Mouse (Mus musculus): ENCODE data around the gene S100pbp. TPM values are rescaled to one million over a fixed set of nuclear protein-coding genes. Genes with fewer than 3 reads are reported as not detected.

The S100pbp gene
- polyA plus RNA-seq, 1 experiment from 2014 or later = 10.8 TPM

DNA sequence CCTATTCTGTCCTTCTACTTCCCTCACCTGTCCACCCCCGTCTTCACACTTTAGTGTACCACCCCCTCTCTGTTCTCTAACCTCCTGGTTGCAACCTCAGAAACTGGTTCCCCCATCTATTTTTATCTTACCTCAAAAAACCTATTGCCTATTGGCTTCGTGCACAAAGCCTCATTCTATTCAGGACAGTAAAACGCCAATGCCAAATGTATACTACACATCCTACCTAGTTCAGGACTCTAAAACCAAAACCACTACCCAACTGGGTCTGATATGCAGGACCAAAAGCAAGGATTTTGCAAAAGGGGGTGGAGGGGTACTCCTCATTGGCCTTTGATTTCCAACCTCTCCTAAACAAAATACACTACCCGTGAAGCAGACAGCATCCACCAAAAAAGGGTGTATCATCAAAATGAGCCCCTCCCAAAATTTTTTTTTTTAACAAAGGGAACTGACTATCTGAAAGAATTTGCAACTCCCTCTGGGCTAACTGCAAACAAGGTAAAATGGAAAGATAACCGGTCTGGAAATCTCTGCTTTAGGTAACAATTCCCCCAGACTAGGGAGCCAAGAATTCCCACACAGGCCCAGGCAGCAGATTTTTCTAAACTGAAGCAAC lies 1.4 kb downstream of the S100pbp start:
- Histone ChIP-seq H3K9me3 (replicated peaks) (no peaks in the 10 kb centered on the region), H3K36me3 (no peaks in the 10 kb centered on the region), H3K27me3 (no peaks in the 10 kb centered on the region), H3K27ac (peak overlapping the region; percentile 93; the same call in 1 of the 2 replicates), H3K9ac (peak overlapping the region; percentile 78), H3K4me3 (peak overlapping the region; percentile 66), H3K4me1 (replicated peaks) (peaks cover 24% of the 10 kb centered on the region), H3K4me2 (peak overlapping the region; percentile 82)
- no peak for ATAC-seq (replicated peaks; ENCODE audit: insufficient number of reproducible peaks, insufficient read depth, low FRiP score, low read depth)
- WGBS = 41% methylated on average over 5 of the region's 5 CpGs

DNA sequence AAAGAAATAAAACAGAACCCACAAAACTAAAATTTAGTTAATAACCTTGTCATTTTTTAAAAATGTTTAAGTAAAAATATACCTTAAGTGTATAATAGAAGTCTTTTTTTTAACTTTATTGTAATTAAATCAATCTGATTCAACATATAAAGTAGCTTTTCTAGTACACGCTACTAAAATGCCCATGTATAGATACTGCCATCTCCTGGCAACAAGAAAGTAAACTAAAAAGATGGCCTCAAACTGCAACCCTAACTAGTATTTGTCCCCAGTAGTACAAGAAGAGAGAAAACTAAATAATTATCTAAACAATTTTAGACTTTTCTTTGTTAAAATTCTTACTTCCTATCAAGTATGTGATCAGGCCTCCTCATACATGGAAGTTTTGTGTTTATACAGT lies 10.0 kb downstream of the S100pbp start:
- H3K4me2 ChIP-seq = no peak overlapping the region
- no peak for ATAC-seq (replicated peaks; ENCODE audit: insufficient number of reproducible peaks, insufficient read depth, low FRiP score, low read depth)
- H3K27ac ChIP-seq = no peak overlapping the region
- no peak overlapping the region for H3K4me3 ChIP-seq
- H3K27me3 ChIP-seq = no peaks in the 10 kb centered on the region
- WGBS = 65% methylated on average over 1 of the region's 1 CpGs
- peaks cover 40% of the 10 kb centered on the region for H3K36me3 ChIP-seq
- no peaks in the 10 kb centered on the region for H3K9me3 ChIP-seq (replicated peaks)
- H3K9ac ChIP-seq = no peak overlapping the region
- no peaks in the 10 kb centered on the region for H3K4me1 ChIP-seq (replicated peaks)

DNA sequence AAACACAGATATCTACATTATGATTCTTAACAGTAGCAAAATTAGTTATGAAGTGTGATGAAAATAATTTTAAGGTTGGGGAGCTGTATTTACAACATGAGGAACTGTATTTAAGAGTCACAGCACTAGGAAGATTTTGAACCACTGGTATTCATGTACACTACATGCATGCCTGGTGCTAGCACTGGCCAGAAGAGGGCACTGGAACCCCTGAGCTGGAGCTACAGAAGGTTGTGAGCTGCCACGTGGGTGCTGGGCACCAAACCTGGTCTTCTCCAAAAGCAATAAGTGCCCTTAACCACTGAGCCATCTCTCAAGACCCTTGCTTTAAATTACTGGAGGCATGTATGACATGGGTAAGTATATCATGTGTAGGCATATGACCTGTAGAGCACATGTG lies 17.0 kb downstream of the S100pbp start:
- Histone ChIP-seq H3K27me3 (no peaks in the 10 kb centered on the region), H3K4me2 (no peak overlapping the region), H3K4me1 (replicated peaks) (no peaks in the 10 kb centered on the region), H3K9me3 (replicated peaks) (no peaks in the 10 kb centered on the region), H3K36me3 (peaks cover 63% of the 10 kb centered on the region), H3K27ac (no peak overlapping the region), H3K4me3 (no peak overlapping the region), H3K9ac (no peak overlapping the region)
- ATAC-seq (replicated peaks; ENCODE audit: insufficient number of reproducible peaks, insufficient read depth, low FRiP score, low read depth) = no peak
- 75% methylated on average over 1 of the region's 1 CpGs for WGBS

DNA sequence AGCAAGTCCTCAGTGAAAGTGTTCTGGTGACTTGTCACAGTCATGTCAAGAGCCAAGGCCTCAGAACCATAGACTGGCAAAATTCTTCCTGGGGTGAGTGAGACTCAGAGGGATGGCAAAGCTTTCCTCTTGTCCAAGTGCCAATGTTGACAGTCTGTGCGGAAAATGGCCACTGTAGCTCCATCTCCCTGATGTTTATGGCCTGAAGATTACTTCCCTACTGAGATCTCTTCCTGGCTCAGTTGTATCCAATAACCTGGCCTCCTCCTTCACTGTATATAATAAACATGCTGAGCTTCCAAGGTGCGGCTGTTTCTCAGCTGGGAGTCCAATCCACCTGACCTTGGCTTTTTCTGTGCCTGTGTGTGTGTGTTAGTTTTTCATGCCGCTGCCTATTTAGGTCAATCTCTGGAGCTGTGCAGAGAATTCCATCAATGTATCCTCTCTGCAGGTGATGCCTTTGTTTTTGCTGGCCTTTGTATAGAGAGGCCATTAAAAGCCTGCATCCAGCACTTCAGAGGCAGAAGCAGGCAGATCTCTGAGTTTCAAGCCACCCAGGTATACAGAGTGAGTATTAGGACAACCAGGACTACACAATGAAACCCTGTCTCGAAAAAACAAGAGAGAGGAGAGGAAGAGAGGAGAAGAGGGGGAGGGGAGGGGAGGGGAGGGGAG lies 27.8 kb downstream of the S100pbp start:
- Histone ChIP-seq H3K27me3 (no peaks in the 10 kb centered on the region), H3K36me3 (peaks cover 31% of the 10 kb centered on the region), H3K4me1 (replicated peaks) (peaks cover 11% of the 10 kb centered on the region; the same call in 1 of the 2 replicates), H3K9ac (no peak overlapping the region), H3K9me3 (replicated peaks) (no peaks in the 10 kb centered on the region), H3K4me3 (no peak overlapping the region), H3K27ac (no peak overlapping the region), H3K4me2 (no peak overlapping the region)
- WGBS = 85% methylated on average over 4 of the region's 4 CpGs
- ATAC-seq (replicated peaks; ENCODE audit: insufficient number of reproducible peaks, insufficient read depth, low FRiP score, low read depth) = no peak

DNA sequence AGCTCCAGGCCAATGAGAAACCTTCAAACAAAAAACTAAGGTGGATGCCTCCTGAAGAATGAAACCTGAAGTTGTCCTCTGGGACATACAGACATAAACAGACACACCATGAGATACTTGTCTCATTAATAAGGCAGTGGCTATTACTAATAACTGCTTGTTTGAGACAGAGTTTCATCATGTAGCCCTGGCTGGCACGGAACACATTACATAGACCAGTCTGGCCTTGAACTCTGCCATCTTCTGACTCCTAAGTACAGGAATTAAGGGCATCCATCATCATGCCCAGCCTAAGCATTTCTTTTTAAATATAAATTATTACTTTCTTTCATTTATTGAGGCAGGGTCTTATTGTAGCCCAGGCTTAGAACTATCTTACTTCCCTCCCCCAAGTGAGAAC lies 28.5 kb downstream of the S100pbp start:
- Histone ChIP-seq H3K4me1 (replicated peaks) (peaks cover 11% of the 10 kb centered on the region; the same call in 1 of the 2 replicates), H3K36me3 (peaks cover 32% of the 10 kb centered on the region), H3K4me3 (no peak overlapping the region), H3K4me2 (no peak overlapping the region), H3K27me3 (no peaks in the 10 kb centered on the region), H3K9ac (no peak overlapping the region), H3K27ac (no peak overlapping the region), H3K9me3 (replicated peaks) (no peaks in the 10 kb centered on the region)
- ATAC-seq (replicated peaks; ENCODE audit: insufficient number of reproducible peaks, insufficient read depth, low FRiP score, low read depth) = no peak
- WGBS = 95% methylated on average over 1 of the region's 1 CpGs

DNA sequence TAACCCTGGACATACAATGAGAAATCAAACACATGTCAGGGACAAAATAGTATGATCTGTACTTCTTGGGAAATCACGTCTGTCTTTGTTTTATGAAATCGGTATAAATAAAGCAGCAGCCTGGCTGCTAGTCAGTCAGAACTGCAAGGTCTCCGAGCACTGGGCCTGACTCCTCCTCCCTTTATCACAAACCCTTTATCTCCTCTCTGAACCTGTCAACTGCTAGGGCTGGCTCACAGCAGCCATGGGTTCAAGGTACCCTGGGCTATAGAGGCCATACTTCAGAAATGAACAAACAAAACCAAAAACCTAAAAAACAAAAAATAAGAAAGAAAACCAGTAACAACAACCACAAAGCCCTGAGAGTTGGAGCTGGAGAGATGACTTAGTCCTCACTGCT lies 31.0 kb downstream of the S100pbp start:
- no peak overlapping the region for H3K4me3 ChIP-seq
- H3K9ac ChIP-seq = no peak overlapping the region
- H3K36me3 ChIP-seq = peaks cover 34% of the 10 kb centered on the region
- no peaks in the 10 kb centered on the region for H3K9me3 ChIP-seq (replicated peaks)
- ATAC-seq (replicated peaks; ENCODE audit: insufficient number of reproducible peaks, insufficient read depth, low FRiP score, low read depth) = 0 out of 2 replicates have a peak, but pooled peaks have one; percentile 39
- peaks cover 11% of the 10 kb centered on the region; the same call in 1 of the 2 replicates for H3K4me1 ChIP-seq (replicated peaks)
- H3K4me2 ChIP-seq = no peak overlapping the region
- peak overlapping the region; percentile 11; the same call in 1 of the 2 replicates for H3K27ac ChIP-seq
- WGBS = 31% methylated on average over 3 of the region's 3 CpGs
- no peaks in the 10 kb centered on the region for H3K27me3 ChIP-seq

DNA sequence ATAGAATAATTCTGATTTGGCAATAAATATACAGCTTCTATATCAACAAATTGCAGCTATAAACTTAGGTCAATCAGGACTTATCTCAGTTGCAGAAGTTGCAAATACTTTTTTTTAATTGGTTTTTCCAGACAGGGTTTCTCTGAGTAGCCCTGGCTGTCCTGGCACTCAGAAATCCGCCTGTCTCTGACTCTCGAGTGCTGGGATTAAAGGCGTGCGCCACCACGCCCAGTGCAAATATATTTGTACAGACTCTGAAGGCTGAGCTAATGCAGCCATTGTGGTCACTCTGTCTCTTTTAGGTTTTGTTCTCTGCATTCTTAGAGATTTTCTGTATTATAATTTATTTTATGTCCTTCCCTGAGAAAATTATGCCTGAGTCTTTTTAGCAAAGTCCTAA lies 32.0 kb downstream of the S100pbp start:
- H3K9ac ChIP-seq = no peak overlapping the region
- whole genome bisulfite sequencing = 77% methylated on average over 5 of the region's 5 CpGs
- H3K9me3 ChIP-seq (replicated peaks) = no peaks in the 10 kb centered on the region
- peaks cover 11% of the 10 kb centered on the region; the same call in 1 of the 2 replicates for H3K4me1 ChIP-seq (replicated peaks)
- H3K27ac ChIP-seq = peak overlapping the region; percentile 11; the same call in 1 of the 2 replicates
- H3K36me3 ChIP-seq = peaks cover 39% of the 10 kb centered on the region
- H3K27me3 ChIP-seq = no peaks in the 10 kb centered on the region
- H3K4me3 ChIP-seq = no peak overlapping the region
- H3K4me2 ChIP-seq = no peak overlapping the region
- no peak for ATAC-seq (replicated peaks; ENCODE audit: insufficient number of reproducible peaks, insufficient read depth, low FRiP score, low read depth)

DNA sequence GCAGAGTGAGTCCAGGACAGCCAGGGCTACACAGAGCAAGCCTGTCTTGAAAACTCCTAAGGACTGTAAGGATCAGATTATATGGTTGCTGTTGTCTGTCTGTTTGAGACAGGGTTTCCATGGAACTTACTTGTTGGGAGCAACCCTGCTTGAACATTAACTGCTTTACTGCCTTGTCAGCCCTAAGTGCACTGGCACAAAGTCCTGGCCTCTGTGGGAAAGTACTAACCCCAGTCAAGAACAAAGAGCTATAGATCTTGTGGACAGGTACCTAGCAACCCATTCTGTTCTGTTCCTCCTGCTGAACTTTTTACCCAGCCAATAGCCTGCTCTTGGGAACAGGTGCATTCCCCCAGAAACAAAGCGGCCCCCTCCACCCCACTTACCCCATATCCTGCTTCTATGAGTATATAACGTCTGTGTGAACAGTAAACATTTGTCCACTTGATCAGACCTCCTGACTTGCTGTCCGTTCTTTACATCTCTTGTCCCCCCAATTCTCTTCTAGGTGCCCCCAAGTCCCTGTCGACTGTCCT lies 38.2 kb downstream of the S100pbp start:
- H3K4me3 ChIP-seq = no peak overlapping the region
- H3K9me3 ChIP-seq (replicated peaks) = no peaks in the 10 kb centered on the region
- H3K4me2 ChIP-seq = no peak overlapping the region
- H3K9ac ChIP-seq = no peak overlapping the region
- WGBS = 90% methylated on average over 4 of the region's 4 CpGs
- no peaks in the 10 kb centered on the region for H3K27me3 ChIP-seq
- no peak for ATAC-seq (replicated peaks; ENCODE audit: insufficient number of reproducible peaks, insufficient read depth, low FRiP score, low read depth)
- no peak overlapping the region for H3K27ac ChIP-seq
- H3K4me1 ChIP-seq (replicated peaks) = peaks cover 18% of the 10 kb centered on the region
- peaks cover 58% of the 10 kb centered on the region for H3K36me3 ChIP-seq

DNA sequence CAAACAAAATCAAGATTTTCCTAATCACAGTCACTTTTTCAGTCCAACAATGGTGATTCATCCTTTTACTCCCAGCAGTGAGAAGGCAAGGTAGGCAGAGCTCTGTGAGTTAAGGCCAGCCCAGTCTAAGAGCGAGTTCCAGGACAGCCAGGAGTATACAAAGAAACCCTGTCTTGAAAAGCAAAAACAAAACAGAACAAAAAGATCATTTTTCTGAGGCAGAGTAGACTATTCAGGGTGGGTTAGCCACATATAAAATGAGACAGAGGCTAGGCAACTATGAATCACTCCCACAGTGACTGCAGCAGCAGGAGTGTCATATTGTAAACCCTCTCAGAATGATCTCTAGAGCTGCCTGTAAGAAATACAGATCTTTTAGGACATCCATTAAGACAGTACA lies 40.2 kb downstream of the S100pbp start:
- no peak overlapping the region for H3K27ac ChIP-seq
- no peaks in the 10 kb centered on the region for H3K9me3 ChIP-seq (replicated peaks)
- WGBS = 78% methylated on average over 1 of the region's 1 CpGs
- no peak for ATAC-seq (replicated peaks; ENCODE audit: insufficient number of reproducible peaks, insufficient read depth, low FRiP score, low read depth)
- H3K4me3 ChIP-seq = no peak overlapping the region
- no peaks in the 10 kb centered on the region for H3K27me3 ChIP-seq
- H3K36me3 ChIP-seq = peaks cover 47% of the 10 kb centered on the region
- peaks cover 34% of the 10 kb centered on the region for H3K4me1 ChIP-seq (replicated peaks)
- H3K9ac ChIP-seq = no peak overlapping the region
- H3K4me2 ChIP-seq = no peak overlapping the region

DNA sequence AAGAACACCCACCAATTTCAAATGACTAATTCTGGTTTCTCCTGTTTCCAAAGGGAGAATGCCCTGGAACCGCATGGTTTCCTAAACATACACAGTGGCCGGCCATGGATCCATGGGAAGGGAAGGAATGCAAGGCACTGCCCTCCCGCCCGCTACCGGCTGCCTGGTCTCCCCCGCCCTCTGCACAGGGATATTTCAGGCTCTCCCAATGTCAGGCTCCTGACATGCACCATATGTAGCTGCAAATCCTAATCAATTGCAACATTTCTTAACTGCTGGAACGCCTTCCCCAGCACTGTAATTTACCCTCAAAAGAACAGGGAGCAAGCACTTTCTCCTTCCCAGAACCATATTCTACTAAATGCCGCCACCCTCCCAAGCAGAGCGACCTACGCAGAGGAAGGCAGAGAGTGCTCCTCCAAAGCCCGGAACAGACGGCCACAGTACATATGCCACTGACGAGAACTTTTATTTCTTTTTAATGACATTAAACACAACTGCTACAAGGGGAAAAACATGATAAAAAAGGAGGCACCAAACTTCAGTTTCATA lies 41.9 kb downstream of the S100pbp start:
- Histone ChIP-seq H3K4me1 (replicated peaks) (peaks cover 47% of the 10 kb centered on the region), H3K4me3 (no peak overlapping the region), H3K9ac (no peak overlapping the region), H3K27me3 (no peaks in the 10 kb centered on the region), H3K9me3 (replicated peaks) (no peaks in the 10 kb centered on the region), H3K36me3 (peaks cover 32% of the 10 kb centered on the region; the same call in 1 of the 2 replicates), H3K27ac (0 out of 2 replicates have a peak overlapping the region, but pooled peaks have one; percentile 6), H3K4me2 (no peak overlapping the region)
- 0 out of 2 replicates have a peak, but pooled peaks have one; percentile 39 for ATAC-seq (replicated peaks; ENCODE audit: insufficient number of reproducible peaks, insufficient read depth, low FRiP score, low read depth)
- WGBS = 55% methylated on average over 13 of the region's 13 CpGs

DNA sequence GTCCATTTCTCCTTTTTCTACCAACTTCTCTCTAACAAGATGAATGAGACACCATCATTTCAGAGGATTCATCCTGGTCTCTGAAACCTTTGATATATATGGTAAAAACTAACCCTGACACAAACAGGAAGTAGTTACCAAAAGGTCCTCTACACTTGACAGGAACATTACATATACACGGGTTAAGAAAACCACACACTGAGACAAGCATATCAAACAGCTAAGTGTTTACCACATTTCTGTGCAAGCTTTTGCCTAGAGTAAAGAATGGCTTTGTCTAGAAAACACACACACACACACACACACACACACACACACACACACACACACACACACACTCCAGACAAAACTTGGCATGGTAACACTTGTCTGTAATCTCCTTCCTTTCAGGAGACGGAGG lies 43.1 kb downstream of the S100pbp start:
- ATAC-seq (replicated peaks; ENCODE audit: insufficient number of reproducible peaks, insufficient read depth, low FRiP score, low read depth) = no peak
- peaks cover 59% of the 10 kb centered on the region for H3K4me1 ChIP-seq (replicated peaks)
- no peaks in the 10 kb centered on the region for H3K9me3 ChIP-seq (replicated peaks)
- no peaks in the 10 kb centered on the region for H3K27me3 ChIP-seq
- H3K27ac ChIP-seq = 0 out of 2 replicates have a peak overlapping the region, but pooled peaks have one; percentile 43
- no peak overlapping the region for H3K4me2 ChIP-seq
- WGBS = 37% methylated on average over 2 of the region's 2 CpGs
- no peak overlapping the region for H3K9ac ChIP-seq
- H3K4me3 ChIP-seq = no peak overlapping the region
- peaks cover 20% of the 10 kb centered on the region; the same call in 1 of the 2 replicates for H3K36me3 ChIP-seq

Measured in heart, embryonic 15.5 days (tissue).